ENCODE assay signal across 19 mouse cellular contexts in the genomic region with DNA sequence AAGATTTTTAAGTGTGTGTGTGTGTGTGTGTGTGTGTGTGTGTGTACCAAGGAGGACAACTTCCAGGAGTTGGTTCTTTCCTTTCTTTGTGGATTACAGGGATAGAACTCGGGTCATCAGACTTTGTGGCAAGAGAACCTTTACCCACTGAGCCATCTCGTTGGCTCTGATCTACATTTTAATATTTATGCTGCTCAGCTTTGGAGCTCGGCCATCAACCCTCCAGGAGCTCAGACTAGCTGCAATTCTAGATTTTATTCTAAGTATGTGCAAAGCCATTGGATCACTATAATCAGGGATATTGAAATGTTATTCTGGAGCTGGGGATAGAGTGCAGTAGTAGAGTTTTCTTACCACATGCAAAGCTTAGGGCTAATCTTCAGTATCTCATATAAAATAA.
DNase-seq lines count a peak whose midpoint lies in the region; TF ChIP-seq lines count a peak whose summit lies in the region.
"Had no signal": no experiment of that assay in that cellular context is flagged by ENCODE, and none has a peak within 500 bp of the region (broad histone marks: within the 10 kb centered on the region; RNA-seq: fewer than 3 reads in every experiment).

No protein-coding gene starts in this region.

- 11% methylated on average over 3 of the region's 3 CpGs for WGBS in cerebellum, adult 2 months
- 86% methylated on average over 3 of the region's 3 CpGs for WGBS in thymus, adult 2 months

- peak; percentile 50 to 54 for DNase-seq in cerebellum, postnatal 14 days
- no peak for DNase-seq in cerebellum, adult 11 months
- DNase-seq in cerebellum, postnatal 25 days = peak; percentile 32 to 60
- no peak for DNase-seq in cerebellum, adult 2 months
- DNase-seq in brain, adult 2 months (ENCODE audit: low read depth, low spot score) = peak; percentile 10
- DNase-seq in thymus, adult 2 months = no peak
- DNase-seq: adrenal gland, adult 2 months; adrenal gland, adult 8-10 months; adrenal gland, postnatal 10 days; adrenal gland, postnatal 14 days; adrenal gland, postnatal 25 days; adrenal gland, postnatal 36 days; B cell, adult 2 months; cerebellum, adult 11-12 months; cerebellum, adult 18-20 months; cerebellum, adult 8-10 months; cerebellum, adult 9-10 months had no signal

- no peaks in the 10 kb centered on the region for H3K4me1 ChIP-seq in cerebellum, adult 2 months (ENCODE audit: control insufficient read depth, insufficient read depth, low read length)
- H3K4me1 ChIP-seq in thymus, adult 2 months (replicated peaks; ENCODE audit: control insufficient read depth, insufficient read depth, low read length) = no peaks in the 10 kb centered on the region

- H3K27ac ChIP-seq in cerebellum, adult 2 months (ENCODE audit: insufficient read depth, low read length) = no peak overlapping the region
- H3K27ac ChIP-seq in thymus, adult 2 months (ENCODE audit: control insufficient read depth, insufficient read depth, low read length) = no peak overlapping the region

- TF ChIP-seq CTCF in cerebellum, adult 2 months (IDR thresholded peaks at IDR 0.05; ENCODE audit: borderline replicate concordance, insufficient read depth, low read depth, low read length) = no peak
- TF ChIP-seq CTCF in thymus, adult 2 months (IDR thresholded peaks at IDR 0.05; ENCODE audit: borderline replicate concordance, control insufficient read depth, extremely low read depth, insufficient read depth, low read length, poor library complexity) = no peak

- no peaks in the 10 kb centered on the region for H3K27me3 ChIP-seq in cerebellum, adult 2 months (ENCODE audit: control insufficient read depth, insufficient read depth, low read length)
- H3K27me3 ChIP-seq in thymus, adult 2 months (ENCODE audit: control insufficient read depth, insufficient read depth, low read length) = no peaks in the 10 kb centered on the region
- H3K27me3 ChIP-seq: CH12.LX had no signal

- no peak for TF ChIP-seq POLR2A in cerebellum, adult 2 months (IDR thresholded peaks at IDR 0.05; ENCODE audit: borderline replicate concordance, insufficient read depth, low read length)
- no peak for TF ChIP-seq POLR2A in thymus, adult 2 months (IDR thresholded peaks at IDR 0.05; ENCODE audit: control insufficient read depth, extremely low read depth, insufficient read depth, low read length, poor library complexity)

- no peak overlapping the region for H3K4me3 ChIP-seq in cerebellum, adult 2 months (replicated peaks; ENCODE audit: insufficient read depth, low read depth, low read length)
- no peak overlapping the region for H3K4me3 ChIP-seq in thymus, adult 2 months (ENCODE audit: control insufficient read depth, insufficient read depth, low read length)

- no peaks in the 10 kb centered on the region for H3K36me3 ChIP-seq in thymus, adult 2 months (ENCODE audit: control insufficient read depth, insufficient read depth, low read length)
- H3K36me3 ChIP-seq: G1E had no signal

Comparison
In these comparisons a context has a peak if more than half of its experiments do, and no peak if none do; other contexts are left out.
1. DNase-seq: peak in cerebellum, postnatal 14 days (2 of 2), cerebellum, postnatal 25 days (2 of 2) and brain, adult 2 months (single experiment); none in cerebellum, adult 11 months (single experiment), cerebellum, adult 2 months (0 of 2) and thymus, adult 2 months (single experiment).